Mouse (Mus musculus): ENCODE measurements around the gene Nr5a2.

Gene Nr5a2

GRCm38 (mm10) chr1:136948511-136949275, 11.6 kb downstream of the Nr5a2 start:
- DNase-seq (ENCODE audit: low read depth, low spot score), result no peak

GRCm38 (mm10) chr1:136948127-136948422, 12.2 kb downstream of the Nr5a2 start:
- DNase-seq (ENCODE audit: low read depth, low spot score), result no peak

DNA sequence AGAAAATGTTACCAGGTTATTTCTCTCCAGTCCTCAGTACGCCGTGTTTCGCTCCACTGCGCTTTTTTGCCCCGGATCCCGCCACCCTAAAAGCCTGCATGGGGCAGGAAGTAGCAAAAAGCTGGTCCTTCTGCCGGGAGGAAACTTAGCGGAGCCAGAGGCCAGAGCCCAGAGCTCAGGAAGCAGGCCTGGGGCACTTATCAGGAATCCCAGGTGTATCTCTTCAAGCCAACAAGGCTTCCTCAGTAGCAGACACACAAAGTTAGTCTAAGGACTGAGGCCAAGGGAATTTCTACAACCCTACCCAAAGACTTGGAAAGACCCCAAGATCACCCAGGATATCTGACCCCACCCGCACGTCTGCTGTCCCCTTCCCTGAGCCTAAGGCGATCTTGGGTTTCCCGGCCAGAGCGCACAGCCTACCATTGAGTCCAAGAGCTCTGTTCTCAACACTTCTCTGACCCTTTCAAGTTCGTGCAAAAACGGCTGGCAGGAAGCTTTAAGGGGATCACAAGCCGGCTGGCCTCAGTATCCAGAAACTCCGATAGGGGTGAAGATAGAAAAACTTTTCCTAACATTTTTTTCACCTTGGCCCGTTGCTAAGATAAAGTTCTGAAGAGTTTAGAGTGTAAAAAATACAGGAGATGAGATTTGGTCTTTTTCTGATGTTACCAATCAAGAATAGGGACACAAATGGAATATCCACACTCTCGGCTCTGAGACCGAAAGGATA, 12.7 kb downstream of the Nr5a2 start:
- DNase-seq (ENCODE audit: low read depth, low spot score), result no peak

DNA sequence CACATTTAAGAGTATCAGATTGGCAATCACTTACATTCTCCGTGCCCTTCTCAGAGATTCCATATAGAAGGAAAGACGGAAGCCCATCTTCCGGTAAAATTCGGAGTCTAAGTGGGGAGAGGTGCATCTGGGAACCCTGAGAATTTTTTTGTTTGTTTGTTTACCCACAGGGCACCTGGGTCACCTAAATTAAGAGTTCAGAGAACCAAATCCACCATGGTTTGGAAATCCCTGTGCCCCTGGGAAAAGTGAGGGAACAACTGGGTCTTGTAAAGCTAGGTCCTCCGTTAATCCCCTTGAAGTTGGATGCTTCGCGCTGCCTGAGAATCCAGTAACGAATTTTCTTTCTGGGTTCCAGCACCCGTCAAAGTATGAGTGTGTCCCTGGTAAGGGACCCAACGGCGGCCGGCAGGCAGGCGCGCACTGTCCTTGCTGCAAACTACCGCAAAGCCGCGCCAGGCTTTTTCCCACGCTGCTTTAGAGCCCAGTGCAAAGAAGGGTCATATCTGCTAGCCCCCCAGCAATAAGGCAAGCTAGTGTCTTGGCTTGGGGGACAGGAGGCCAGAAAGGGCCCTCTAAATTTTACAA, 13.3 kb downstream of the Nr5a2 start:
- no peak for DNase-seq (ENCODE audit: low read depth, low spot score)

DNA sequence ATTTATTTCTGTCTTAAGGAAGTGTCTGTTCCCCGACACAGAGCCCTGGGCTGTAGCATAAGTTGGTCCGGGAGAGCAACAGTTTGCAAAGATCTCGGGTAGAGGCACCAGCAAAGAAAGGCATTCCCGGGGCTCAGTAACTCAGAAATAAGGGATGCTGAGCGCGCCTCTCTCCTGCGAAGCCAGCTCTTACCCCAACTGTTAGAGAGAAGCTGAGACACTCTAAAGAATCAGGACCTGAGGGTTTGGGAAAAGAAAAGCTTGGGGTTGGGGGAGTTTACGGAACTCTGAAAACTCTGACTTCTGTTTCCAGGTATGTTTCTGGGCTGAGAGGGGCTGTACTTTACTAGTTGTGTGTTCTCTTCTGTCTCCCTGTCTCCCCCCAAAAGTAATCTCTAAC, 13.8 kb downstream of the Nr5a2 start:
- no peak for DNase-seq (ENCODE audit: low read depth, low spot score)

- DNase-seq (ENCODE audit: low read depth, low spot score), result no peak
Measured at GRCm38 (mm10) chr1:136945876-136946275, 14.4 kb downstream of the Nr5a2 start.

DNA sequence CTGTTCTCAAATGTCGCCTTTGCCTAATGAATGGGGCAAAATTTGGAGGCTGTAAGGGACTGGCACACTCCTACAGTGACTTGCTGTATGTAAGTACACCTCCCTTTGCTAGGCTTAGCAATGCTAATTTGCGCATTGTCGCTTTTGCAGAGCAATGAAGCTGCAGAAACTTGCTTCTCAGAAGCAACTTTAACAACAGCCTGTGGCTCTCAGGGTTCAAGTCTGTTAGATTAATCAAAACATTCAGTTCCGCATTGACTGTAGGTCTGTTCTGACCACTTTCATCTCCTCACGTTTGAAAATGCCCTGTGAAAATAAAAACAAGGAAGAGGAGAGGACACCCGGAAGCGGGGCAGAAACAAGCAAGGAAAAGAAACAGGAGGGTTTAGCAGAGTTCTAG, 14.8 kb downstream of the Nr5a2 start:
- no peak for DNase-seq (ENCODE audit: low read depth, low spot score)

GRCm38 (mm10) chr1:136940603-136941002, 19.6 kb downstream of the Nr5a2 start:
- no peak for DNase-seq (ENCODE audit: low read depth, low spot score)

DNA sequence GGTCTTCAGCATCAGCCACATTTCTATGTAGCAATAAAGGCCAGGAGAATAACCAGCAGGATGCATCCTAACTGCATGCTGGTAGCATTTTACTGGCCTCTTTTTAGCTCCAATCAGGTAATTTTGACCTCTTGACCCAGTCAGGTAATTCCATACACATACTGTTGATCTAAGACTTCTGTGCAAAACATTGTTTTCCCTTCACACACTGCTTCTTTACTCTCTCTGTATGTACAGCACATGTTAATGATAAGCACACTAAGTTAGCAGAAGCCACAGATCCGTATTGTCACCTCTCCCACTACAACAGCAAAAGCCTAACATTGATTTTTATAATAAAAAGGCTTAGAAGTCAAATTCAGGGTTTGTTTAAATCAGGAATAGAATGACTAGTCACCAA, 21.0 kb downstream of the Nr5a2 start:
- no peak for DNase-seq (ENCODE audit: low read depth, low spot score)

DNA sequence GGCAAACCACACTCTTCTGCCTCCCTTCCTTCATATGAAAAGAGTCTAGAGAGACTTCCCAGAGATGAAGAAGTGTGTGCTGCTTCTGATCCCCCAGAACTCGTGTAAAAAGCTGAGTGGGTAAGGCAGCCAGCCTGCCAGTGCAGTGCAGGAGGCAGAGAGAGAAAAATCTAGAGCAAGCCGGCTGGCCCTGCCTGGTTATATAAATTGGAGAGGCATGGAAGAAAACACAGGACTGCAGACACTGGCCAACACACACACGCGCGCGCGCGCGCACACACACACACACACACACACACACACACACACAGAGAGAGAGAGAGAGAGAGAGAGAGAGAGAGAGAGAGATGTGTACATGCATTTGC, 24.3 kb downstream of the Nr5a2 start:
- DNase-seq (ENCODE audit: low read depth, low spot score), result no peak

- no peak for DNase-seq (ENCODE audit: low read depth, low spot score)
Measured at GRCm38 (mm10) chr1:136935316-136935959, 24.8 kb downstream of the Nr5a2 start.

DNA sequence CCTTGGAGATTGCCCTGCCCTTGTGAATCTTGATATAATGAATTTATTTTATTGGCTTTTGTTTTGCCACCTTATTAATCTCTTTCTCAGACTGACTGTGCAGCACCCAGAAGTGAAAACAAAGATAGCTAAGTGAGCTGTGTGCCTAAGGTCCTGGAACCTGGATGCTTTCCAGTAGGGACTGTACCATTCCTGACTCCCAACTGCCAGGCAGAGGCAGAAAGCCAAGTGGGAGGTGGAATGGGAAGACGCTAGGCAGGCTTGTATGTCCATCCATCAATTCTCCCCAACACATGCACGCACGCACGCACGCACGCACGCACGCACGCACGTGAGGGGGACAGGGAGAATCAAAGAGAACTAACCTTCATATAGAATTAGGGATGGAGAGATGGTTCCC, 26.2 kb downstream of the Nr5a2 start:
- DNase-seq (ENCODE audit: low read depth, low spot score), result no peak

- no peak for DNase-seq (ENCODE audit: low read depth, low spot score)
Measured at GRCm38 (mm10) chr1:136931026-136931425, 29.2 kb downstream of the Nr5a2 start.

- no peak for DNase-seq (ENCODE audit: low read depth, low spot score)
Measured at GRCm38 (mm10) chr1:136929743-136930142, 30.5 kb downstream of the Nr5a2 start.

DNA sequence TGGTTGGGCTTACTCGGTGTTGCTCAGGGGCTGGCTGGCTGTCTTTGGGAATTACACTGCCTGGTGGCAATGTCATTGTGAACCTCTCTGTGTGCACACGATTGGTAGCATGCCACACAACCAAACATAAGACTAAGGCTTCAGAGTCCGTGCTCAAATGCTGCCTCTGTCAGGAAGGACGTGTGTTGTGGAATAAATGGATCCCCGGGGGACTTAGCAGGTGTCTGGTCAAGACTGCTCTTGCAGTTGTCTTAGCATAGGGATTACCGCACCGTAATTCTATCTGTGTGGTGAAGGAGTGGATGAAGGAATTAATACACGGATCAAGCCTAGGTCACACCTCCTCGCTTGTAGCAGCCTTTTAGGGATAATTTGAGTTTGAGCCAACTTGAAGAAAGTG, 32.8 kb downstream of the Nr5a2 start:
- DNase-seq (ENCODE audit: low read depth, low spot score), result no peak

- no peak for DNase-seq (ENCODE audit: low read depth, low spot score)
Measured at GRCm38 (mm10) chr1:136926026-136926425, 34.2 kb downstream of the Nr5a2 start.

GRCm38 (mm10) chr1:136920089-136920488, 40.2 kb downstream of the Nr5a2 start:
- DNase-seq (ENCODE audit: low read depth, low spot score), result no peak

- no peak for DNase-seq (ENCODE audit: low read depth, low spot score)
Measured at GRCm38 (mm10) chr1:136918791-136919190, 41.5 kb downstream of the Nr5a2 start.

DNA sequence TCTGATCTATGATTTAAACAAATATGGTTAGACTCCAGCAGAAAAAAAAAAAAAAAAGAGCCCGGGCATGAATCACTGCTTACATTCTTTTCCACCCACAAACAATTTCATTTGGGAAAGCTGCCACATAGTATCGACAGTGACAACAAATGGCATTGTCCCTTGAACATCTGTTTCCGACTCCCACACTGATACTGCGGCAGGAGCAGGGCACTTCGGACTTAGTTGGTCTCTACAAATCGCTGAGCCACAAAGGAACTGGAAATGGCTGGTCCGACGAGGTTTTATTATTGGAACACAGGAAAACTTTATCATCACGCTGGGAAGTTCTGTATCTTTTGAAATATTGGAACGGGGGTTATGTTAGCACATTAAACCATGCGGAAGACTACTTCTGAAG, 44.8 kb downstream of the Nr5a2 start:
- DNase-seq (ENCODE audit: low read depth, low spot score), result no peak

GRCm38 (mm10) chr1:136911996-136912395, 48.3 kb downstream of the Nr5a2 start:
- no peak for DNase-seq (ENCODE audit: low read depth, low spot score)

DNA sequence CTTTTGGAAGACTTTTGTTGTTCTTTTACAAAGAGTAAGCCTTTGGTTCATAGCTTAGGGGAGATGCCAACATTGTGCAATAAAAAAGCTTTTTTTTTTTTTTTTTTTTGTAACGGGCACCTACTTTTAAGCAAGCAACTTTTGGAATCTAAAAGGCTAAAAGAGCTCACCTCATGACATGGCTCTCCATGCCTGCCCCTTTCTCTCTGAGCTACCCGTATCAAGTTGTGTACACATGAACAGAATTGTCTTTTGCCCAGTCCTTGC, 48.7 kb downstream of the Nr5a2 start:
- DNase-seq (ENCODE audit: low read depth, low spot score), result no peak

GRCm38 (mm10) chr1:136910741-136911593, 49.3 kb downstream of the Nr5a2 start:
- no peak for DNase-seq (ENCODE audit: low read depth, low spot score)
